Mouse (Mus musculus): ENCODE measurements at regions not wholly inside any gene's neighbourhood (a gene's known extent, or its start where the extent isn't known, plus 50 kb on each side); places are given as distances from the start of the nearest gene placed in this dataset.

GRCm38 (mm10) chr10:125759171-125759570 lies 206.8 kb upstream of the Lrig3 start:
- TF ChIP-seq CTCF (IDR thresholded peaks at IDR 0.05): no peak
- no peak for TF ChIP-seq POLR2A (IDR thresholded peaks at IDR 0.05; ENCODE audit: insufficient read depth, low read depth, low read length)

Data from heart, adult 2 months (tissue).